Mouse (Mus musculus) midbrain, embryonic 14.5 days (tissue): ENCODE results near the gene Plxnc1. TPM values are rescaled to one million over a fixed set of nuclear protein-coding genes. Genes with fewer than 3 reads are reported as not detected.

Source experiments
- ATAC-seq: fragments of 200-750 bp; cut with Nextera tagmentation; 2 replicates; pipeline ENCODE4 v1.8.0; 2017; ENCODE audit warnings: moderate number of reproducible peaks, moderate library complexity; ENCODE audit not compliant: low FRiP score, low TSS enrichment
- DNase-seq: peaks from one replicate; pipeline ENCODE4 v3.0.0-alpha.2; 2015
- H3K27ac ChIP-seq: fragments of 300-500 bp; sonication (generic); replicated peaks from 2 replicates; pipeline ENCODE4 v1.5.1; 2014; ENCODE audit warnings: mild to moderate bottlenecking, low read depth, low read length, moderate library complexity
- H3K27me3 ChIP-seq: fragments of 300-500 bp; sonication (generic); 2 replicates; pipeline ENCODE4 v1.6.1; 2014; ENCODE audit warnings: low read length, control low read depth, mixed read lengths; ENCODE audit not compliant: control insufficient read depth, insufficient read depth
- H3K36me3 ChIP-seq: fragments of 300-500 bp; sonication (generic); 2 replicates; pipeline ENCODE4 v1.6.1; 2014; ENCODE audit warnings: low read length, control low read depth; ENCODE audit not compliant: control insufficient read depth, insufficient read depth
- H3K4me1 ChIP-seq: fragments of 300-500 bp; sonication (generic); 2 replicates; pipeline ENCODE4 v1.6.1; 2014; ENCODE audit warnings: mild to moderate bottlenecking, antibody characterized with exemption, low read length, control low read depth; ENCODE audit not compliant: control insufficient read depth, insufficient read depth
- H3K4me2 ChIP-seq: fragments of 300-500 bp; sonication (generic); 2 replicates; pipeline ENCODE4 v1.6.1; 2014; ENCODE audit warnings: mild to moderate bottlenecking, low read length, moderate library complexity
- H3K4me3 ChIP-seq: fragments of 300-500 bp; sonication (generic); replicated peaks from 2 replicates; pipeline ENCODE4 v1.5.1; 2014; ENCODE audit warnings: low read depth, low read length
- H3K9ac ChIP-seq: fragments of 300-500 bp; sonication (generic); replicated peaks from 2 replicates; pipeline ENCODE4 v1.6.1; 2014; ENCODE audit warnings: mild to moderate bottlenecking, low read length, moderate library complexity
- H3K9me3 ChIP-seq: fragments of 300-500 bp; sonication (generic); 2 replicates; pipeline ENCODE4 v1.6.1; 2016; ENCODE audit warnings: low read length, control low read depth, mixed read lengths; ENCODE audit not compliant: control insufficient read depth
- WGBS: fragments of 180-500 bp; shearing (Covaris S2); extraction: QIAGEN DNeasy Blood & Tissue Kit; methylation state at CpG from one replicate; pipeline ENCODE4 v1.1.7; 2014; 5-methylcytosine and 5-hydroxymethylcytosine counted together
- polyA plus RNA-seq: library from polyadenylated mRNA; unstranded; fragments of >200 nt; fragmentation: Nextera tagmentation; extraction: Ambion mirVana; gene quantifications from 2 replicates; pipeline ENCODE4 v1.2.1, GENCODE M21; 2014

Gene Plxnc1
- polyA plus RNA-seq, 1 experiment from 2014 or later: 23.4 TPM

DNA sequence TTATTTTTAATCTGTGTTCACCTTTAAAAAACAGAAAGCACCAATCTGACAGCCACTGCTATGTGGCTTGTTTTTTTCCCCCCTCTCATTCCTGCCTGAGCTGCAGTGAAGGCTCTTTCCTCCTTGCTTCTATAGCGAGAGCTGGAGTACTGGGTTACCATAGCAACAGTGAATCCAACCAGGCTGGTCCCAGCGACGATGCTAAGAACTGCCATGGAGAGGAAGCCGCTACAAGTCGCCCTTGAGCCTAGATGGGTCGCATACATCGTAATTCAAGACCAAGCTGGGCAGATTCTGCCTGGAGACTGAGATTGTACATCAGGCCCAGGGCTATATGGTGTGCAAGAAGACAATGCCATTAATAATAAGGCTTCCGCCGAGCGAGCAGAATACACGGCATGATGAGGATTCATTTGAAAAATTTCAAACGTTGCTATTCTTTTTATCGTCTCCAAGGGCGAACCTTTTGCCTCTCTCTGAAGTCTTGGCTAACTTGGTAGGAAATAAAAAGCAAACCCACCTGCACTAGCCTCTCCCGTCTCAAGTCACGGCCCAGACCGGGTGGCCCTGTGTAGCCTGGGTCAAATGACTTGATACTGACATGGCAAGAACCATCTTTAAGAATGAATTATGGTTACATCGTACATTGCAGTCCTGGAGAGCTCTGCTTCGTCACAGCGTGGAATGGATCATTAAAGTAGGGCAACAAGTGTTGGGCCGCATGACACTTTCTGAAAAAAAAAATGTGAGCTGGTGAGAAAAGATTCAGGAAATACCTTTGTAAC, 38.8 kb downstream of the Plxnc1 start:
- 26% methylated on average over 21 of the region's 21 CpGs for WGBS
- Histone ChIP-seq H3K9ac (no peak overlapping the region), H3K4me3 (no peak overlapping the region)

DNA sequence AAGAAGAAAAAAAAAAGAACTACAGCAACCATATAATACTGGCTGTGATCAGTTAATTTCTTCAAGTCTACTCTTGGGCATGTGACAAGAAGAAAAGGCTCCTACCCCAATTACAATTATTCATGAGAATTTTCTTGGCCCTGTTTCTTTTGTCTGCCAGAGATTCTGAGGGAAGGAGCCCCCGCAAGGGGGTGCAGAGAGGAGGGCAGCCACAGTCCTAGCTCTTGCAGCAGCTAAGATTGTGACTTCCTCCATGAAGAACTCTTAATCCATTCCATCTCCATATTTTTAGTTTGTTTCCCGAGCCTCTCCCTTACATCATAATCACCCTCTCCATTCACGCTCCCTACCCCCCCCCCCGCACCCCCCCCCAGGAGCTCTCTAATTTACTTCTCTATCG, 39.4 kb downstream of the Plxnc1 start:
- WGBS: 0% methylated on average over 4 of the region's 5 CpGs
- no peaks in the 10 kb centered on the region for H3K27me3 ChIP-seq
- no peak overlapping the region for H3K4me3 ChIP-seq
- ATAC-seq: peak; percentile 71
- peak; percentile 61 for DNase-seq
- no peaks in the 10 kb centered on the region for H3K9me3 ChIP-seq
- H3K27ac ChIP-seq: peak overlapping the region; percentile 90
- H3K4me1 ChIP-seq: peaks cover 21% of the 10 kb centered on the region
- H3K4me2 ChIP-seq: peak overlapping the region; percentile 37
- H3K9ac ChIP-seq: no peak overlapping the region; the same call in 1 of the 2 replicates
- peaks cover 8% of the 10 kb centered on the region; the same call in 1 of the 2 replicates for H3K36me3 ChIP-seq

More for the DNA sequence above, 38.8 kb downstream of the Plxnc1 start:
- Histone ChIP-seq H3K27ac (peak overlapping the region; percentile 90), H3K9me3 (no peaks in the 10 kb centered on the region), H3K36me3 (peaks cover 8% of the 10 kb centered on the region; the same call in 1 of the 2 replicates), H3K4me2 (peak overlapping the region; percentile 37), H3K27me3 (no peaks in the 10 kb centered on the region), H3K4me1 (peaks cover 21% of the 10 kb centered on the region)
- ATAC-seq (peak; percentile 90), DNase-seq (peak; percentile 94)

DNA sequence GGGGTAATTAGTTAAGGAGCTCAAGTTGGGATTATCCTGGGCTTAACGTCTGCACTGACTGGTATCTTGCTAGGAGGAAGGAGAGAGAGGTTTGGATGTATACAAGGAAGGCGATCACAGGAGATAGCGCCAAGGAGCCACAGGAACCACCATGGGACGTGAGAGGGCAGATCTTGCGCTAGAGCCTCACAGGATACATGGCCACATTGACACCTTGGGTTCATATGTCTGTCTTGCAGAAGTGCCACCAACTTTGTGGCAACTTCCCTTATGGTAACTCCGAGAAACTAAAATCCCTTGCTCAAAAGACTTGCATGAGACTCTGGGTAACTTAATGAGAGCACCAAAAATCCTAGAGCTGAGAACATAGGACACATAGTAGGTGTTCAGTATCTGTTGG, 47.7 kb downstream of the Plxnc1 start:
- ATAC-seq (no peak), DNase-seq (no peak)
- 83% methylated on average over 6 of the region's 6 CpGs for WGBS
- Histone ChIP-seq H3K27ac (no peak overlapping the region), H3K4me1 (no peaks in the 10 kb centered on the region), H3K27me3 (no peaks in the 10 kb centered on the region), H3K9ac (no peak overlapping the region), H3K9me3 (no peaks in the 10 kb centered on the region), H3K4me2 (no peak overlapping the region), H3K4me3 (no peak overlapping the region), H3K36me3 (0 out of 2 replicates have a peak, but pooled peaks cover 10% of the 10 kb centered on the region)

- Histone ChIP-seq H3K27me3 (no peaks in the 10 kb centered on the region), H3K4me1 (no peaks in the 10 kb centered on the region), H3K9ac (no peak overlapping the region), H3K4me3 (no peak overlapping the region), H3K27ac (no peak overlapping the region), H3K4me2 (no peak overlapping the region), H3K9me3 (no peaks in the 10 kb centered on the region), H3K36me3 (0 out of 2 replicates have a peak, but pooled peaks cover 10% of the 10 kb centered on the region)
- ATAC-seq (no peak), DNase-seq (no peak)
- 95% methylated on average over 2 of the region's 2 CpGs for WGBS
These were observed 48.3 kb downstream of the Plxnc1 start for GRCm38 (mm10) chr10:94896311-94896710.

DNA sequence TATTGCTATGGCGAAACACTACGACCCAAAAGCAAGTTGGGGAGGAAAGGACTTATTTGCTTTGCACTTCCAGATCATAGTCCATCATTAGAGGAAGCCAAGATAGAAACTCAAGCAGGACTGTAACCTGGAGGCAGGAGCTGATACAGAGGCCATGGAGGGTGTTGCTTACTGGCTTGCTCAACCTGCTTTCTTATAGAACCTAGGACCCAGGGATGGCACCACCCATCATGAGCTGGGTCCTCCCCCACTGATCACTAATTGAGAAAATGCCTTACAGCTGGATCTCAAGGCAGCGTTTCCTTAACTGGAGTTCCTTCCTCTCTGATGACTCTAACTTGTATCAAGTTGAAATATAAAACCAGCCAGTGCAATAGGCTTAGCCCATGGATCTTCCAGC, 48.8 kb downstream of the Plxnc1 start:
- no peaks in the 10 kb centered on the region for H3K4me1 ChIP-seq
- H3K4me3 ChIP-seq: no peak overlapping the region
- H3K9me3 ChIP-seq: no peaks in the 10 kb centered on the region
- DNase-seq (no peak), ATAC-seq (no peak)
- WGBS: 91% methylated on average over 3 of the region's 3 CpGs
- H3K27ac ChIP-seq: no peak overlapping the region
- H3K9ac ChIP-seq: no peak overlapping the region
- H3K4me2 ChIP-seq: no peak overlapping the region
- H3K36me3 ChIP-seq: 0 out of 2 replicates have a peak, but pooled peaks cover 10% of the 10 kb centered on the region
- no peaks in the 10 kb centered on the region for H3K27me3 ChIP-seq

- Histone ChIP-seq H3K27ac (no peak overlapping the region), H3K9me3 (no peaks in the 10 kb centered on the region), H3K4me1 (no peaks in the 10 kb centered on the region), H3K4me2 (no peak overlapping the region), H3K4me3 (no peak overlapping the region), H3K36me3 (0 out of 2 replicates have a peak, but pooled peaks cover 6% of the 10 kb centered on the region), H3K27me3 (no peaks in the 10 kb centered on the region), H3K9ac (no peak overlapping the region)
- 78% methylated on average over 4 of the region's 4 CpGs for WGBS
- DNase-seq: no peak
- no peak for ATAC-seq
These were observed 54.9 kb downstream of the Plxnc1 start for GRCm38 (mm10) chr10:94889735-94890134.

GRCm38 (mm10) chr10:94883216-94883615, 61.4 kb downstream of the Plxnc1 start:
- H3K4me2 ChIP-seq: no peak overlapping the region
- H3K4me3 ChIP-seq: no peak overlapping the region
- DNase-seq (no peak), ATAC-seq (no peak)
- H3K9me3 ChIP-seq: no peaks in the 10 kb centered on the region
- whole genome bisulfite sequencing: 92% methylated on average over 6 of the region's 6 CpGs
- no peaks in the 10 kb centered on the region for H3K4me1 ChIP-seq
- no peaks in the 10 kb centered on the region for H3K27me3 ChIP-seq
- no peak overlapping the region for H3K9ac ChIP-seq
- H3K36me3 ChIP-seq: peaks cover 13% of the 10 kb centered on the region
- no peak overlapping the region for H3K27ac ChIP-seq

DNA sequence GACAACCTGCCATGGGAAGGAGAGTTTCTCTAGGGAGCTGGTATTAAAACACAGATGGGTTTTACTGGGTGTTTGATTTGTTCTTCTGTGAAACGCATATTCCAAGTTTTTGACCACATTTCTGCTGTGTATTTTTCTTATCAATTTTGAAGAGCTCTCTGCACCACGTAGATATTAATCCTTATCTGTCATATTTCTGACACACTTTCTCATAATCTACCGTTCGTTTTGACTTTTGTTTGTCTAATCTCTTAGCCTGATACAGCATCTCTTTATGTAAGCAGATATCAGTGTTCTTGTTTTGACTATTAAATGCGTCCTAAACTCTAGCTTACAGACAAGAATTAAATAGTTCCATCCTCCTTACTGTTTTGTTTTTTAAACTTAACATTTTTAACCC, 73.1 kb downstream of the Plxnc1 start:
- no peak for ATAC-seq
- no peaks in the 10 kb centered on the region for H3K27me3 ChIP-seq

GRCm38 (mm10) chr10:94871102-94871501, 73.5 kb downstream of the Plxnc1 start:
- Histone ChIP-seq H3K4me3 (no peak overlapping the region), H3K27ac (no peak overlapping the region), H3K27me3 (no peaks in the 10 kb centered on the region), H3K9ac (no peak overlapping the region), H3K4me2 (no peak overlapping the region), H3K36me3 (peaks cover 22% of the 10 kb centered on the region), H3K9me3 (no peaks in the 10 kb centered on the region), H3K4me1 (no peaks in the 10 kb centered on the region; the same call in 1 of the 2 replicates)
- DNase-seq (no peak), ATAC-seq (no peak)
- WGBS: 92% methylated on average over 7 of the region's 7 CpGs

More for the DNA sequence above, 73.1 kb downstream of the Plxnc1 start:
- WGBS: 94% methylated on average over 5 of the region's 5 CpGs
- peaks cover 22% of the 10 kb centered on the region for H3K36me3 ChIP-seq
- H3K4me2 ChIP-seq: no peak overlapping the region
- no peaks in the 10 kb centered on the region for H3K9me3 ChIP-seq
- H3K4me1 ChIP-seq: no peaks in the 10 kb centered on the region; the same call in 1 of the 2 replicates
- no peak overlapping the region for H3K4me3 ChIP-seq
- H3K27ac ChIP-seq: no peak overlapping the region
- no peak for DNase-seq
- H3K9ac ChIP-seq: no peak overlapping the region
